Mouse (Mus musculus): ENCODE results near the gene Ralgapa2.
A peak's percentile ranks its signal among the peaks of the same experiment; 100 is the strongest.

The Ralgapa2 gene

GRCm38 (mm10) chr2:146511911-146512580 is at the start of gene Ralgapa2:
Gene Ralgapa2, minus strand, starts transcription at chr2:146512344.
- DNase-seq, result peak; percentile 99 to 100

DNA sequence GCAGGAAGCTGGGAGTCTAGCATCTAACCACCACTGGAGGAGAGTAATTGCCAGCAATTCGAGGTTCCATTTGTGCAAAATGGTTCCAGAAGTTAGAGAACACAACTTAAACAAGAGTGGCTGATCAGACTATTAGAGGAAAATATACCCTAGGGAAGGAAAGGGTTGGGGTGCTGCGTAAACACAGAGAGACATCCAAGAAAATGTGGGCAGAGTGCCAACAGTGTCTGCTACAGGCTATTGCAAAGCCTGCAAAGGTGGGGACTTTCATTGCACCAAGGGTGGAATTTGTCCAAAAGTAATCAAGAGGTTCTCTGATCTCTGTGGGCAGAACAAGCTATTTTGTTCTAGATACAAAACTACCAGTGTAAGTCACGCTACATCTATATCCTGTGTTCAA is 49.4 kb upstream of the Ralgapa2 start:
- DNase-seq, result peak in 1 of 2 experiments; percentile 4

DNA sequence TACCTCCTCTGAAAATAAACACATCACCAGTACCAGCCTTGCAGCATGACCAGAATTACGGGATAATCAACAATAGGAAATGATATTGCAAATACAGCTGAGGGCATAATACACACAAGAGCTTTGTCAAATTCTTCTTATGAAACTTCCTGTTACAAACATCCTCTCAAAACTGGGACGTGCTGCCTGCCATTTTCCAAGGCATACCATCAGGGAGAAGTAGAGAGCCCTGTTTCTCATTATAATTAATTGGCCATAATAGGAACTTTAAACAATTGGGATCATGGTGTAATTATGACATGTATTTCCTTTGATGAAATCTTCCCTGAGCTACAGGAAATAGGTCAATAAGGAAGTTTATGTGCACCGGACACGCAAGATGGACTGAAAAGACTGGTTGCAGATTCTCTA is 48.5 kb upstream of the Ralgapa2 start:
- DNase-seq, result no peak

- no peak for DNase-seq
Measured at GRCm38 (mm10) chr2:146556148-146556547, 44.0 kb upstream of the Ralgapa2 start.

GRCm38 (mm10) chr2:146555351-146555750 is 43.2 kb upstream of the Ralgapa2 start:
- no peak for DNase-seq

- no peak for DNase-seq
Measured at GRCm38 (mm10) chr2:146553701-146554100, 41.6 kb upstream of the Ralgapa2 start.

GRCm38 (mm10) chr2:146551818-146552217 is 39.7 kb upstream of the Ralgapa2 start:
- no peak for DNase-seq

GRCm38 (mm10) chr2:146549111-146549776 is 37.1 kb upstream of the Ralgapa2 start:
- DNase-seq, result peak; percentile 2 to 4

DNA sequence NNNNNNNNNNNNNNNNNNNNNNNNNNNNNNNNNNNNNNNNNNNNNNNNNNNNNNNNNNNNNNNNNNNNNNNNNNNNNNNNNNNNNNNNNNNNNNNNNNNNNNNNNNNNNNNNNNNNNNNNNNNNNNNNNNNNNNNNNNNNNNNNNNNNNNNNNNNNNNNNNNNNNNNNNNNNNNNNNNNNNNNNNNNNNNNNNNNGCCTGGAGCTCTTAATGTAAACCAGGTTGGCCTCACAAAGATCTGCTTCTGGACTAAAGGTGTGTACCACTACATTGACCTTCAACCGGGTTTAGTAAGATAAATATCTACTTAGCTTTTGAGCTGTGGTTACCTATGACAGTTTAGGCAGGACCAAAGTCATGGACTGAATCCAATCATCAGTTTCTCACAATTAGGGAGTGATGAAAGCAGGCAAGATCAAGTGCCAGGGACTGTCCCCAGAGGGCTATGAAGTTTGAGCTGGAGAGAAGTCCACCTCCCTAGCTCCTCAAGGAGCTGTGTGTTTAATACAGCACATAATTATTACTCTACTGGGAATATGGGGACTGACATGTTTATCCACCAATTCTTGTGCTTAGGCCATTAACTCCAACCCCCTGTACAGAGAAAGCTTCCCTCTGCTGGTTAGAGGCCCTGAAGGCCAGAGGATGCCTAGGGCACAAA is 32.1 kb upstream of the Ralgapa2 start:
- no peak for DNase-seq

DNA sequence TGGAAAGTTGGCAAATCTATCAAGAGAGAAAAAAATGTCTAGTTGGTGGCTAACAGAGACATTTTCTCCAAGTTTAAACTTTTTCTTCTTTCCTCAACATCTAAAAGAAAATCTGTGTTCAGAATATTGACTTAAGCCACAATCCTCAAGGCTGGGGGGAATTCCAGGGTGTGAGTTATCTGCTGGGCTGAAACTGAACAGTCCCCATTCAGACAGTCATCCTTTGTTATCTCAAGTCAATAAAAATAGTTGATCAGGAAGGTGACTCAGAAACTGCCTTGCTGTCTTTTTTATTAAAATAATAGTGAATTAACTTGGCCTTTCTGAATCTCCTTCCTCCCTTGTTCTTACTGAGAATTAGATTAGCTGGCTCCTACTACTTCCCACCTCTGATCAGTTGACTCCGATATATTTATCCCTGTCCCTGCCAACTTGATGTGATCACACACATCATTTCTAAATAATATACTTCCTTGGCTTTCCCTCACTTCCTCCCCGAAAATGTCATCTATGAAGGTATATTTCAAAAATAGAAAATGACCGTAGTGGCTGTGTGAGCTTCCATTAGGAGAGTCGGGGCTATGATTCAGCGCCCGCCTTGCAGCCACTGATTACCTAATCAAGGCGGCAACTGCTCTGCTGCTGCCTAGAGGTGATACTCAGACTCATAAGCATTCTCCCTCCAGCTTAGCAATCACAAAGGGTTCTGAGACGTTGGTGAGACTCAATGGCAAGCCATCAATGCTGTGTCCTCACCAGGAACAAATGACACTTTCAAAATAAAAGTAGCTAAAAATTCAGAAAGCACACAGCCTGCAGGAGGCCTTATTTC is 21.2 kb upstream of the Ralgapa2 start:
- no peak for DNase-seq

DNA sequence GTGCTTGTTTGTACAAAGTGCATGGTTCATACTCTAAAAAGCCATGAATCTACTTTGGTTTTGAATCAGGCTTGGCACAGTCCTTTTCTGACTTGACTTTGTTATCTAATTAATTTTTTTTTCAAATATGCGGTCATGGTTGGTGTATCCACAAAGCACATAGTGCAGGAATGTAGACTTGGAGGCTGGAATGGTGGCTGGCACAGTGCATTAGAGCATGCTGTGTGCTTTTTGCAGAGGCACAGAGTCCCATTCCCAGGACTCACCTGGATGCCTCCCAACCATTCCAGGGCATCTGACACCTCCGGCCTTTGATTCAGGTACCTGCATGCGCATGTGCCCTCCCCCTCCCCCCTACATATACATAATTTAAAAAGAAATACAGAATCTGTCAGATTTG is 20.3 kb upstream of the Ralgapa2 start:
- DNase-seq, result no peak

DNA sequence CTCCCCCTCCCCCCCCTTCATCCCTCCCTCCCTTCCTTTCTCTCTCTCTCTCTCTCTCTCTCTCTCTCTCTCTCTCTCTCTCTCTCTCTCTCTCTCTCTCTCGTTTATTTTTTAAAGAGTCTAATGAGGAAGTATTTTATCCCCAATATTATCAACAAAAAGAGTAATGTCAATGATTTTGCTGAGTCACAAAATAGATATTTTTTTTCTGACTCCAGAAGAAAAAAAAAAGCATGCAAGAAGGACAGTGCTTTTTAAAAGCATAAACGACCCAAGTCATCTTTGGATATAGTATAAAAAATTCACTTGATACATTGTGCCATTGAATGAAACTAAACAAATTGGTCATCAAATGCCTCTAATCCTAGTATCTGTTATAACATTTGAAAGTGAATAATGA is 13.3 kb upstream of the Ralgapa2 start:
- DNase-seq, result no peak

GRCm38 (mm10) chr2:146524685-146525415 is 12.7 kb upstream of the Ralgapa2 start:
- DNase-seq, result no peak

- DNase-seq, result no peak
Measured at GRCm38 (mm10) chr2:146516894-146517293, 4.8 kb upstream of the Ralgapa2 start.

- DNase-seq, result no peak
Measured at GRCm38 (mm10) chr2:146515081-146515480, 2.9 kb upstream of the Ralgapa2 start.

- peak; percentile 18 to 40 for DNase-seq
Measured at GRCm38 (mm10) chr2:146512581-146512920, 407 bp upstream of the Ralgapa2 start.

DNA sequence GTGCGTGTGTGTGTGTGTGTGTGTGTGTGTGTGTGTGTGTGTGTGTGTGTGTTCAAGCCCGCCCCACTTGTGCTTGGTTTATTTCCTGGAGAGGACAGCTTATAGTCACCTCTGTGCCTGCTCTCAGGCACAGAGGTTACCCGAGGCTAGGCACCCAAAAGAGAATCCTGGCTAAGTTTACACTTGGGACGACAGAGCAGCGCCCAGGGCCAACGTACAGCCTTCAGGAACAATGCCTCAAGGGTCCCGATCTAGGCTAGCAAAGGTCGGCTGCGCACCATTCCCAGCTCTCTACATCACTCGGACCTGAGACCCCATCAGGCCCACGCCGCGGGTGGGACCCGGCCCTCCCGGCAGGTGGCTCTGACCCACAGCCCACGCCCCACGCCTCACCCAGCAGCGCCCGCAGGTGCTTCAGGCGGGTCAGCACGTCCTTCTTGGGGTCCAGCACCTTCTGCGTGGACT is 711 bp downstream of the Ralgapa2 start:
- no peak for DNase-seq

GRCm38 (mm10) chr2:146510780-146511179 is 1.4 kb downstream of the Ralgapa2 start:
- DNase-seq, result peak in 1 of 2 experiments; percentile 14

- no peak for DNase-seq
Measured at GRCm38 (mm10) chr2:146502578-146503311, 9.4 kb downstream of the Ralgapa2 start.

GRCm38 (mm10) chr2:146500067-146500466 is 12.1 kb downstream of the Ralgapa2 start:
- DNase-seq, result no peak

DNA sequence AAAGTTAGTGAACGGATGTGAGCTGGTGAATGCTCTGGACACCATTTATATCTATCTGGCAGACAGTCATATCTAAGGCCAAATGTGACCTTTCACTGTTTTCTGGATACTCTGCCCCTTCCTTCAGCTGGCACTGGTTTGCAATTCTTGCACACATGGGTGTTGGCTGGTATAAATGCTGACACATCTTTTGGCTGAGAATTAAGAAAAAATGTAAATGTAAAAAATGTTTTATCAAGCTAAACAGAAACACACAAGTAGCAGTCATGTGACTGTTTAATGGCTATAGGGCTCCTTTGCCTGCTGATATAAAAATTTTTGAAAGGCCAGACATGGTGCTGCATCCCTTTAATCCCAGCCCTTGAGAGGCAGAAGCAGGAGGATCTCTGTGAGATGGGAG is 13.0 kb downstream of the Ralgapa2 start:
- DNase-seq, result no peak

- DNase-seq, result no peak
Measured at GRCm38 (mm10) chr2:146498298-146498697, 13.8 kb downstream of the Ralgapa2 start.
